Mouse (Mus musculus) hindbrain, postnatal 0 days (tissue): ENCODE measurements at regions not wholly inside any gene's neighbourhood (a gene's known extent, or its start where the extent isn't known, plus 50 kb on each side); places are given as distances from the start of the nearest gene placed in this dataset.

Experiments used
- ATAC-seq: fragments of 200-750 bp; cut with Nextera tagmentation; 2 replicates; pipeline ENCODE4 v1.8.0; 2017; ENCODE audit warnings: mild to moderate bottlenecking, moderate TSS enrichment, moderate library complexity
- DNase-seq: peaks from one replicate; pipeline ENCODE4 v3.0.0-alpha.2; 2015; ENCODE audit warnings: low spot score
- H3K27ac ChIP-seq: fragments of 300-500 bp; sonication (generic); 2 replicates; pipeline ENCODE4 v1.5.1; 2014; ENCODE audit warnings: mild to moderate bottlenecking
- H3K27me3 ChIP-seq: fragments of 300-500 bp; sonication (generic); 2 replicates; pipeline ENCODE4 v1.6.1; 2014; ENCODE audit warnings: low read length, mixed read lengths; ENCODE audit not compliant: insufficient read depth
- H3K36me3 ChIP-seq: fragments of 300-500 bp; sonication (generic); 2 replicates; pipeline ENCODE4 v1.6.1; 2014; ENCODE audit warnings: low read length, mixed read lengths; ENCODE audit not compliant: insufficient read depth
- H3K4me1 ChIP-seq: fragments of 300-500 bp; sonication (generic); 2 replicates; pipeline ENCODE4 v1.6.1; 2014; ENCODE audit warnings: antibody characterized with exemption, low read length, mixed read lengths; ENCODE audit not compliant: insufficient read depth
- H3K4me2 ChIP-seq: fragments of 300-500 bp; sonication (generic); 2 replicates; pipeline ENCODE4 v1.6.1; 2014; ENCODE audit warnings: low read depth, mild to moderate bottlenecking, low read length, moderate library complexity, mixed read lengths
- H3K4me3 ChIP-seq: fragments of 300-500 bp; sonication (generic); 2 replicates; pipeline ENCODE4 v1.5.1; 2014; ENCODE audit warnings: low read length
- H3K9ac ChIP-seq: fragments of 300-500 bp; sonication (generic); replicated peaks from 2 replicates; pipeline ENCODE4 v1.6.1; 2014; ENCODE audit warnings: mild to moderate bottlenecking, low read length, moderate library complexity, mixed read lengths
- H3K9me3 ChIP-seq: fragments of 300-500 bp; sonication (generic); 2 replicates; pipeline ENCODE4 v1.6.1; 2016; ENCODE audit warnings: low read length, mixed read lengths
- CTCF ChIP-seq: IDR thresholded peaks from 2 replicates; pipeline ENCODE4 v1.5.1; 2016; ENCODE audit warnings: antibody characterized with exemption, control low read depth, low read depth
- WGBS: fragments of 180-500 bp; shearing (Covaris S2); extraction: QIAGEN DNeasy Blood & Tissue Kit; methylation state at CpG from one replicate; pipeline ENCODE4 v1.1.7; 2014; 5-methylcytosine and 5-hydroxymethylcytosine counted together

DNA sequence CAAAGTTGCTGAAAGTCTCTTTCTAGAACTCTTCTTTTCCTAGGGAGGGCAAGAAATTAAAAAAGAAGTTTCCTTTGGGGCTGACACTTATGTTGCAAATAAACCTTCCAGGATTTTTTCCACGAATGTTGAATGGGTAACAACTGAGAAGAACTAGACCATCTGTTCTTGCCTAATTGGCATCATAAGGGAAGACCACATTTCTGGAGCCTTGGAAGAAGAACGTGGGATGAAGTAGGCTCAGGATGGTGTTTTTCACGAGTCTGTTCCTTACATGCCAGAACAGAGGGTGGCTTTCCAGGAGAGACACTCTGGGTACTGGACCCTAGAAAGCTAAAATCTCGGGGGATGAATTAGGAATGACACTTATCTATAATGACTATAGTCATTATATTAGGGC lies 314.1 kb downstream of the Cog6 start:
- ATAC-seq = no peak
- Histone ChIP-seq H3K36me3 (no peaks in the 10 kb centered on the region), H3K4me2 (no peak overlapping the region), H3K4me3 (no peak overlapping the region), H3K9me3 (no peaks in the 10 kb centered on the region), H3K9ac (no peak overlapping the region), H3K27ac (no peak overlapping the region), H3K4me1 (no peaks in the 10 kb centered on the region), H3K27me3 (no peaks in the 10 kb centered on the region)
- DNase-seq = no peak
- TF ChIP-seq CTCF = no peak
- 73% methylated on average over 4 of the region's 4 CpGs for WGBS

DNA sequence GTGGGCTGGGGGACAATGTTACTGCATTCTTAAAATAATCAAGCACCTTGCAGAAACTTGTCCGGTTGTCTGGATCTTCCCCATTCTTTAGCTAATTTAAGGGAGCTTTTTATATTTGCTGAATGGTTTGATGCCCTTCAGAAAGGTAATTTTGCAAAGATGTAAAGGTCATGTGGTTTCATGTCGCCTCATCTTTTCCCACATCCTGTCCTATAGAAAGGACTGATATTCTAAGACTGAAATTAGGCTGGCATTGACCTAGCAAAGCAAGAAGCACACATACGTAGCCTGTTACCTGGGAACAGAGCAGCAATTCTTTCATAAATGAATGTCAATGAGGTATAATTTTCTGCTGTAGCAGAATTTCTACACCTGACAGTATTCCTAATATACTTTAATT lies 315.4 kb downstream of the Cog6 start:
- H3K4me1 ChIP-seq = no peaks in the 10 kb centered on the region
- H3K9me3 ChIP-seq = no peaks in the 10 kb centered on the region
- H3K27me3 ChIP-seq = no peaks in the 10 kb centered on the region
- no peak overlapping the region for H3K4me2 ChIP-seq
- DNase-seq (no peak), ATAC-seq (no peak)
- 83% methylated on average over 3 of the region's 3 CpGs for WGBS
- no peak overlapping the region for H3K4me3 ChIP-seq
- no peak overlapping the region for H3K27ac ChIP-seq
- H3K36me3 ChIP-seq = no peaks in the 10 kb centered on the region
- TF ChIP-seq CTCF = no peak
- H3K9ac ChIP-seq = no peak overlapping the region

DNA sequence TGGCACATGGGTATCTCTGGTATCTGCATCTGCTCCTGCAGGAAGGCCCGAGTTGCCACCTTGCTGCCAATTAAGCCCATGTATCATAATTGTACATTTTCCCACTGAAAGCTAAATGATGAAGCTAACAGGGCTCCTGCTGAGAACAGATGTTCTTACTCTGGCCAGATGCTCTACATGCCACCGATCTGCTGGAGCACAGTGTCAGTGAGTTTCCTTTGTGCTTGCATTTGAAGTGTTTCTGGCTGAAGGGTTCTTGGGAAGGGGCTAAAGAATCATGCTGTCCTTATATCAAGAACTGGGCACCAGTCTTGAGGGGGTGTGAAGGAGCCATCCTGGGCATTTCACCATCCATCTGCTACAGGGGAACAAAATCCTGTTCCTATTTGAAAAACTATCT lies 323.2 kb downstream of the Cog6 start:
- Histone ChIP-seq H3K9me3 (no peaks in the 10 kb centered on the region), H3K27me3 (no peaks in the 10 kb centered on the region), H3K27ac (no peak overlapping the region), H3K4me2 (no peak overlapping the region), H3K36me3 (no peaks in the 10 kb centered on the region), H3K4me3 (no peak overlapping the region), H3K4me1 (no peaks in the 10 kb centered on the region), H3K9ac (no peak overlapping the region)
- ATAC-seq = no peak
- 68% methylated on average over 2 of the region's 2 CpGs for WGBS
- no peak for TF ChIP-seq CTCF
- DNase-seq = peak; percentile 20

DNA sequence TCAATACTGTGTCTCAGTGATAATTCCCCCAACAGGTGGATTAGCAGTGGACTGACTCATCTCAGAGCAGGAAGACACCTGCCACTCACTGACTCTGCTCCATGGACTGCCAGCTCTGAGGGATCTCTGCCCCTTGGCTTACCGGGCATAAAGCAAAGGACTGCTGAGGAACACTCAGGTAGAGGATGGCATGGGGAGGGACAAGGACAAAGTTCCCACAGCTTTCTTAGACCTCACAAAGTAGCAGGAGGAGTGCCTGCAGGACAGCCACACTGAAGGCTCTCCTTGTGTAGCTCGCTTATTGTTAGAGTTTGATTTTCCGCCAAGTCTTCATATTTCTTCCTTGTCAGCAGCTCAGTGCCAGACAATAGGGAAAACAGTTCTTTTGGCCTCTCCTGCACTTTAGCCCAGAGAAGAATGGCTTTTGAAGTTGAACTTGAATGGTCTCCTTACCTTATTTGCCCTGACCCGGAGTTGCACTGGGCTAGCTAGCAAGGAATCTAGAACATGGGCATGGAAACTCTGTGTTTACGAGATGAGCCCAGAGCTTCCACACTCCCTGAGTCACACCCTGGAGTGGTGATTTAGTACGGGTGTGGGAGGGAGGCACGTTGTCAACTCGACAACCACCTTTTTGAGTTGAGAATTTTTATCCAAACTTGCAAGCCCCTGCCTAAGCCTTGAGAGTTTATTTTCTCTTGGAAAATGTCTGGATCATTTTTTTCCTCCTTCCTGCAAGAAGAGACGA lies 331.4 kb downstream of the Cog6 start:
- H3K4me1 ChIP-seq = no peaks in the 10 kb centered on the region
- DNase-seq (no peak), ATAC-seq (no peak)
- no peak overlapping the region for H3K27ac ChIP-seq
- no peaks in the 10 kb centered on the region for H3K9me3 ChIP-seq
- H3K4me3 ChIP-seq = no peak overlapping the region
- H3K36me3 ChIP-seq = no peaks in the 10 kb centered on the region
- H3K4me2 ChIP-seq = no peak overlapping the region
- H3K27me3 ChIP-seq = no peaks in the 10 kb centered on the region; the same call in 1 of the 2 replicates
- WGBS = 33% methylated on average over 9 of the region's 9 CpGs
- H3K9ac ChIP-seq = no peak overlapping the region
- TF ChIP-seq CTCF = no peak

DNA sequence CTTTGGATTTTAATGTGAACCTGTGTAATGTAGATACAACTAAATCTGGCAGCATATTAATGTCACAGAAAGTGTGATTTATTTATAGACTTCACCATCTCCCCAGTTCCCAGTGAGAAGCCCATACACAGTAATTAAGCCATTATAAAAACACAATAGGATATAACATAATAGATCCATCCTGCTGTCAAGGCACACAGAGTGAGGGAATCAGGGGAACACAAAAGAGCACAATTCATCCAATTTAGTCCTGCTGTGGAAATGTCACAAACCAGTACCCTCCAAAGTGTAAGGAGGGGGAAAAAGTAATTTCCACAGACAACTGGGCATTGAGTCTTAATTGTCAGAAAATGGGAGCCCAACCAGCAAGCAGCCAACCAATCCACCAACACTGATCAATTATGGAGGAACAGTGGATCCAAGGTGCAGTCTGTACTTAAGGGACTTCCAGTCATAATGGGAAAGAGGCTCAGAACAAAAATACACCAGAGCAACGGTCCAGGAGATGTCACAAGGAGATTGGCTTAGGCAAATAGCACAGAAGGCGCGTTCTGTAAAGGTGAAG lies 336.1 kb downstream of the Cog6 start:
- no peak overlapping the region for H3K27ac ChIP-seq
- H3K9ac ChIP-seq = no peak overlapping the region
- WGBS = 25% methylated on average over 3 of the region's 3 CpGs
- no peak overlapping the region for H3K4me2 ChIP-seq
- H3K27me3 ChIP-seq = no peaks in the 10 kb centered on the region; the same call in 1 of the 2 replicates
- H3K9me3 ChIP-seq = peaks cover 8% of the 10 kb centered on the region; the same call in 1 of the 2 replicates
- H3K36me3 ChIP-seq = no peaks in the 10 kb centered on the region
- H3K4me1 ChIP-seq = no peaks in the 10 kb centered on the region
- ATAC-seq = peak; percentile 51; the same call in 1 of the 2 replicates
- peak; percentile 22 for DNase-seq
- H3K4me3 ChIP-seq = no peak overlapping the region
- no peak for TF ChIP-seq CTCF

DNA sequence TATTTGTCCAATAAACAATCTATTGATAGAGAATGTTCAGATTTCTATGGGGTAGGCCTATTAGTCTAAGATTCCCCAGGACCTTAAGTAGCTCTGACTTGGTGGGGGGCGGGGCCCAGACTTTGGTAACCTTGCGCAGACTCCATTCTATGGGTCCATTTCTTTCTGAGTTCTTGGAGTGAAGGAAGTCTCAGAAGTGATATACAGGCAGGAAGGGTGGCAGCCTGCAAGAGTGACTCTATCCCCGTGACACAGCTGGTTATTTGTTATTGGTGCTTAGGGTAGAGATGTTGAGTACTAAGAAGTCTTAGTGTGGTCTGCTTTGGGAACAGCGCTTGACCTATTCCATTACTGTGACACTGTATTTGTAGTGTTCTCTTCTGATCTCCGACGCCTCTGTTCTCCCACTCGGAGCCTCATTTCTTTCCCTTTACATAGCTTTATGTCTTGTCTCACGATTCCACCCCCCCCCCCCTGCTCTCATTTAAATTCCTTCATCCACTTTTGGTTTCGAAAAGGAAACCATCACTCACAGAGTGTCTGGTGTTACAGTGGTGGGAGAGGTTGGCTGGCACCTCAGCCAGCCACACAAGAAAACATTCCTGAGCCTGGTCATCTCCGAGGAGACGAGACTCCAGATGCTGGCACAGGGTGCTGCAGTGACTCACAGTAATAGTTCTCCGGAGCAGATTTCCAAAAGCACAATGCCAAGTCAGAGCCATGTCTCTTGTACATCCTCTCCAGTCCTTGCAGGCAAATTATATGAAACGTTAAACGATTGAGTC lies 340.0 kb downstream of the Cog6 start:
- H3K4me1 ChIP-seq = no peaks in the 10 kb centered on the region
- 61% methylated on average over 14 of the region's 14 CpGs for WGBS
- H3K27me3 ChIP-seq = no peaks in the 10 kb centered on the region; the same call in 1 of the 2 replicates
- no peak overlapping the region for H3K4me3 ChIP-seq
- peak; percentile 84 for ATAC-seq
- no peak overlapping the region for H3K27ac ChIP-seq
- peak; percentile 49 for DNase-seq
- no peak for TF ChIP-seq CTCF
- H3K4me2 ChIP-seq = no peak overlapping the region
- H3K9ac ChIP-seq = no peak overlapping the region
- no peaks in the 10 kb centered on the region for H3K36me3 ChIP-seq
- peaks cover 8% of the 10 kb centered on the region; the same call in 1 of the 2 replicates for H3K9me3 ChIP-seq
